In the genomic region with DNA sequence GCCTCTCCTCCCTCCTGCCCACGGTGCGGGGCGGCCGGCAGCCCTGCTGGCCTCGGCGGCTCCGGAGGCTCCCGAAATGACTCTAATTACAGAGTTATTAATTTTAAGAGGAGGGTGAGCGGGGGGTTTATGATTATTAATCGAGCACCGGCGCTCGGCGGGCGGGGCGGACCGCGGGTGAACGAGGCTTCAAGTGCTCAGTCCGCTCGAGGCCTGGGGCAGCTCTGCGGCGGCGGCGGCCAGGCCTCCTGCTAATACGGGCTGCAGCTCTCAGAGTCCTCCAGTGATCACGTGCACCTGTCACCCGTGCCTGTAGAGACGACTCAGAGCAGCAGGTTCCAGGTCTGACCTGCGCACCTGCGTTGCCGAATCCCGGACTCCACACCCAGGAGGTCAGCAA, we compare ENCODE assay signal across 7 mouse cellular contexts. TPM values are rescaled to one million over a fixed set of nuclear protein-coding genes. Genes with fewer than 3 reads are reported as not detected.
A peak's percentile ranks its signal among the peaks of the same experiment; 100 is the strongest.
DNase-seq lines count a peak whose midpoint lies in the region; ATAC-seq and TF ChIP-seq lines count a peak whose summit lies in the region.

No protein-coding gene starts in this region.

- H3K27me3 ChIP-seq in embryonic facial prominence, embryonic 11.5 days (ENCODE audit: control insufficient read depth, insufficient read depth, low read length), result peaks cover 76% of the 10 kb centered on the region
- H3K27me3 ChIP-seq in intestine, embryonic 16.5 days (replicated peaks; ENCODE audit: control insufficient read depth, insufficient read depth, low read length), result peaks cover 86% of the 10 kb centered on the region
- H3K27me3 ChIP-seq in midbrain, embryonic 11.5 days (ENCODE audit: control insufficient read depth, insufficient read depth, low read length), result peaks cover 84% of the 10 kb centered on the region
- peaks cover 95% of the 10 kb centered on the region for H3K27me3 ChIP-seq in liver, embryonic 11.5 days (replicated peaks; ENCODE audit: control insufficient read depth, insufficient read depth, low read length)

- H3K9ac ChIP-seq in ES-E14 (ENCODE audit: insufficient read depth, low read depth, low read length, poor library complexity, severe bottlenecking), result no peak overlapping the region
- H3K9ac ChIP-seq in embryonic facial prominence, embryonic 11.5 days (replicated peaks; ENCODE audit: low read length), result no peak overlapping the region
- H3K9ac ChIP-seq in intestine, embryonic 16.5 days (ENCODE audit: low read depth, low read length), result no peak overlapping the region
- H3K9ac ChIP-seq in midbrain, embryonic 11.5 days (ENCODE audit: low read length), result no peak overlapping the region
- no peak overlapping the region for H3K9ac ChIP-seq in liver, embryonic 11.5 days (ENCODE audit: low read depth, low read length)

- H3K4me1 ChIP-seq in ES-E14 (ENCODE audit: control insufficient read depth in 2 of 2, insufficient read depth in 2 of 2, low read length in 2 of 2, poor library complexity in 1 of 2), result peaks cover 0 to 4% of the 10 kb centered on the region in 2 experiments; a peak in 1 of 4 replicates
- no peaks in the 10 kb centered on the region for H3K4me1 ChIP-seq in embryonic facial prominence, embryonic 11.5 days (ENCODE audit: control insufficient read depth, insufficient read depth, low read length)
- H3K4me1 ChIP-seq in intestine, embryonic 16.5 days (ENCODE audit: control insufficient read depth, insufficient read depth, low read length), result no peaks in the 10 kb centered on the region
- no peaks in the 10 kb centered on the region for H3K4me1 ChIP-seq in midbrain, embryonic 11.5 days (ENCODE audit: control insufficient read depth, insufficient read depth, low read length)
- H3K4me1 ChIP-seq in liver, embryonic 11.5 days (replicated peaks; ENCODE audit: control insufficient read depth, insufficient read depth, low read length), result no peaks in the 10 kb centered on the region

- in situ Hi-C loops in ES-E14 (cut with MboI; ENCODE audit: low sequenced_read_pairs in 2 of 2, unreplicated experiment in 2 of 2), result loop anchor here in 1 of 2 experiments (25.0 kb wide), 1 partner anchor 147 kb away; no protein-coding TSS in a partner anchor

- peak overlapping the region; percentile 16; the same call in 1 of the 2 replicates for H3K4me2 ChIP-seq in embryonic facial prominence, embryonic 11.5 days (ENCODE audit: low read depth, low read length)
- peak overlapping the region; percentile 25; the same call in 1 of the 2 replicates for H3K4me2 ChIP-seq in intestine, embryonic 16.5 days (ENCODE audit: low read depth, low read length)
- peak overlapping the region; percentile 36 for H3K4me2 ChIP-seq in midbrain, embryonic 11.5 days
- H3K4me2 ChIP-seq in liver, embryonic 11.5 days, result no peak overlapping the region; the same call in 1 of the 2 replicates

- ATAC-seq in embryonic facial prominence, embryonic 11.5 days (replicated peaks; ENCODE audit: insufficient number of reproducible peaks, low FRiP score, low TSS enrichment, low read depth), result no peak
- ATAC-seq in intestine, embryonic 16.5 days, result no peak
- ATAC-seq in midbrain, embryonic 11.5 days (ENCODE audit: low FRiP score), result no peak
- no peak for ATAC-seq in liver, embryonic 11.5 days (replicated peaks; ENCODE audit: low FRiP score)

- H3K9me3 ChIP-seq in ES-E14 (ENCODE audit: control insufficient read depth, insufficient read depth, low read depth, low read length), result no peaks in the 10 kb centered on the region
- H3K9me3 ChIP-seq in embryonic facial prominence, embryonic 11.5 days (replicated peaks; ENCODE audit: control insufficient read depth, low read length), result no peaks in the 10 kb centered on the region; the same call in 1 of the 2 replicates
- H3K9me3 ChIP-seq in intestine, embryonic 16.5 days (ENCODE audit: control insufficient read depth, low read length), result no peaks in the 10 kb centered on the region
- H3K9me3 ChIP-seq in midbrain, embryonic 11.5 days (ENCODE audit: control insufficient read depth, low read length), result 0 out of 2 replicates have a peak, but pooled peaks cover 3% of the 10 kb centered on the region
- no peaks in the 10 kb centered on the region for H3K9me3 ChIP-seq in liver, embryonic 11.5 days (ENCODE audit: control insufficient read depth, low read length)

- H3K36me3 ChIP-seq in ES-E14 (ENCODE audit: control insufficient read depth, insufficient read depth, low read length, poor library complexity, severe bottlenecking), result no peaks in the 10 kb centered on the region
- H3K36me3 ChIP-seq in embryonic facial prominence, embryonic 11.5 days (replicated peaks; ENCODE audit: control insufficient read depth, insufficient read depth, low read depth, low read length), result no peaks in the 10 kb centered on the region
- H3K36me3 ChIP-seq in intestine, embryonic 16.5 days (ENCODE audit: control insufficient read depth, insufficient read depth, low read length), result no peaks in the 10 kb centered on the region
- no peaks in the 10 kb centered on the region for H3K36me3 ChIP-seq in midbrain, embryonic 11.5 days (ENCODE audit: control insufficient read depth, insufficient read depth, low read length)
- H3K36me3 ChIP-seq in liver, embryonic 11.5 days (ENCODE audit: control insufficient read depth, insufficient read depth, low read length), result no peaks in the 10 kb centered on the region

- 1% methylated on average over 33 of the region's 33 CpGs for WGBS in embryonic facial prominence, embryonic 11.5 days
- under 1% methylated on average over 33 of the region's 33 CpGs for WGBS in intestine, embryonic 16.5 days
- WGBS in midbrain, embryonic 11.5 days, result 3% methylated on average over 33 of the region's 33 CpGs
- 3% methylated on average over 33 of the region's 33 CpGs for WGBS in liver, embryonic 11.5 days

- no peak overlapping the region for H3K27ac ChIP-seq in ES-E14 (ENCODE audit: insufficient read depth, low read depth, low read length, poor library complexity, severe bottlenecking)
- no peak overlapping the region for H3K27ac ChIP-seq in embryonic facial prominence, embryonic 11.5 days (replicated peaks; ENCODE audit: low read depth, low read length)
- no peak overlapping the region for H3K27ac ChIP-seq in intestine, embryonic 16.5 days (ENCODE audit: low read length)
- no peak overlapping the region for H3K27ac ChIP-seq in midbrain, embryonic 11.5 days (ENCODE audit: low read depth, low read length)
- H3K27ac ChIP-seq in liver, embryonic 11.5 days (ENCODE audit: low read depth, low read length), result no peak overlapping the region

- DNase-seq in ES-E14 (ENCODE audit: low read depth, low spot score), result no peak
- no peak for DNase-seq in embryonic facial prominence, embryonic 11.5 days (ENCODE audit: low spot score)
- peak; percentile 95 for DNase-seq in midbrain, embryonic 11.5 days (ENCODE audit: low spot score, missing footprints)
- DNase-seq in left cerebral cortex, adult 8-10 months (ENCODE audit: low spot score in 2 of 2), result no peak
- no peak for DNase-seq in natural killer cell, adult 2 months (ENCODE audit: low spot score in 2 of 2)
- DNase-seq in liver, embryonic 11.5 days (ENCODE audit: low spot score), result no peak

- peak overlapping the region; percentile 24 to 34; a peak in 3 of 4 replicates for H3K4me3 ChIP-seq in ES-E14 (ENCODE audit: insufficient read depth in 1 of 2, low read depth in 1 of 2, low read length in 2 of 2, poor library complexity in 1 of 2, severe bottlenecking in 1 of 2)
- H3K4me3 ChIP-seq in embryonic facial prominence, embryonic 11.5 days (ENCODE audit: low read depth, low read length), result no peak overlapping the region
- no peak overlapping the region for H3K4me3 ChIP-seq in intestine, embryonic 16.5 days (ENCODE audit: low read length)
- peak overlapping the region; percentile 18; the same call in 1 of the 2 replicates for H3K4me3 ChIP-seq in midbrain, embryonic 11.5 days (ENCODE audit: low read depth, low read length)
- no peak overlapping the region for H3K4me3 ChIP-seq in liver, embryonic 11.5 days (ENCODE audit: low read depth, low read length)

TF ChIP-seq in ES-E14, 5 proteins besides CTCF, POLR2A, EP300 and RAD21:
- TF ChIP-seq HCFC1 (IDR thresholded peaks at IDR 0.05; ENCODE audit: borderline replicate concordance, insufficient read depth, low read length) (no peak), ZNF384 (IDR thresholded peaks at IDR 0.05; ENCODE audit: low read depth, low read length) (no peak), CHD2 (IDR thresholded peaks at IDR 0.05; ENCODE audit: low read depth, low read length) (no peak), ZC3H11A (IDR thresholded peaks at IDR 0.05; ENCODE audit: borderline replicate concordance, low read depth, low read length) (no peak), MAFK (IDR thresholded peaks at IDR 0.05; ENCODE audit: insufficient read depth, low read depth, low read length) (no peak)
TF ChIP-seq in ES-E14: peak in this region for 0.

RNA-seq across cellular contexts. Expression of a gene that starts 21.2 kb away (rescaled TPM):
- 0.11 TPM in 1 of 2 replicates, not detected in the other for total RNA-seq in ES-E14 (2012; rRNA removed)
- polyA plus RNA-seq in embryonic facial prominence, embryonic 11.5 days (2014; fragmentation: Nextera tagmentation; extraction: Ambion mirVana), result 0.90 and 1.1 TPM in 2 replicates
- polyA plus RNA-seq in intestine, embryonic 16.5 days (2015; fragmentation: Nextera tagmentation; extraction: Ambion mirVana), result not detected in 2 replicates
- 0.34 and 0.57 TPM in 2 replicates for polyA plus RNA-seq in midbrain, embryonic 11.5 days (2014; fragmentation: Nextera tagmentation; extraction: Ambion mirVana)
- under 1 TPM in 3 of 4 experiments, not detected in 1; 0.11 to 0.37 (median 0.37) TPM for total RNA-seq in left cerebral cortex, adult 8-10 months (2022)
- not detected in 2 replicates for polyA plus RNA-seq in liver, embryonic 11.5 days (2014; fragmentation: Nextera tagmentation; extraction: Ambion mirVana)

Comparison
In these comparisons a context has a peak if more than half of its experiments do, and no peak if none do; other contexts are left out.
1. H3K4me3 ChIP-seq: peak in ES-E14 (2 of 2) and midbrain, embryonic 11.5 days (single experiment); none in embryonic facial prominence, embryonic 11.5 days (single experiment), intestine, embryonic 16.5 days (single experiment) and liver, embryonic 11.5 days (single experiment).